Mouse (Mus musculus) erythroid progenitor cell, adult 5-6 weeks (primary cell): ENCODE data around the gene Nalcn. TPM values are rescaled to one million over a fixed set of nuclear protein-coding genes. Genes with fewer than 3 reads are reported as not detected.

ENCODE experiments used
- ATAC-seq: replicated peaks from 2 replicates; pipeline ENCODE4 v1.8.0; 2016; ENCODE audit warnings: moderate number of reproducible peaks, mild to moderate bottlenecking, moderate TSS enrichment, inconsistent platforms; ENCODE audit not compliant: poor library complexity, low FRiP score, severe bottlenecking
- total RNA-seq, 2 experiments: library from RNA; stranded (forward) in 1 of 2; stranded (reverse) in 1 of 2; fragments of 150-400 nt in 1 of 2; fragments of 186-747, 209-891 nt in 1 of 2; gene quantifications; 2 replicates each; pipeline versions ENCODE4 v1.2.3 to v1.2.4; 2015 to 2017; ENCODE audit warnings: low replicate concordance in 2 of 2

The Nalcn gene
- total RNA-seq, 2 experiments from 2014 or later: 0.15 TPM; not detected in 1

DNA sequence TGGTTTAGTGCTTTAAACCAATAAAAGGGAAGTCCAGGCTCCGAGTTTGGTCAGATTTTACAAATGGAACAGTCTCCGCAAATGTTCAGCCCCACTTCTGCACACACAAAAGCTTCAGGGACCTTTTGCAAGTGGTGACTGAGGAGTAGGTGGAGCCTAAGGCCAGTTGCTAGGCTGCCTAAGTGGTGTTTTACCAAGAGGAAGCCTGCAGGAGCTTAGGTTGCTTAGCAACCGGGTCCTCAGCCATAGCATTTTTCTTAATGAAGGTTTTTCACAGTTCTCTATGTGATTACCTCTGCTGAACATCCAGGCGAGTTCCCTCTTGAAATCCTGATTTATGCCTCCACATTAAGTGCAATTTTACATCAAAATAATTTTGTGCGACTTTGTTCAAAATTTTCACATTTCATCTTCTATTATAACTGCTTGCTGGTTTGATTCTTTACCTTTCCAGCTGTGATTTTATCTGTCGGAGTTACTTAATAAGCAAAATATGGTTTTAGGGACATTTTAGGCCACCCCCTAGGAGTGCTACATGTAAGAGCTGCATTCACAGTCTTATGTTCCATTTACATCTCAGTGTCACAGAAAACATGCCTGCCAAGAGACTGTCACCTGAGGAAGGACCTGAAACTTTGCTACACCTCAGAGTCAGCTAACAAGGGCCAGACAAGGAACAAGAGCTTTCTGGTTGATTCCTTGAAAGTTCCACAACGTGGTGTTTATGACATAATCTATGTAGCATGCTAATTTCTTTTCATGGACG is 113.4 kb downstream of the Nalcn start:
- no peak for ATAC-seq

DNA sequence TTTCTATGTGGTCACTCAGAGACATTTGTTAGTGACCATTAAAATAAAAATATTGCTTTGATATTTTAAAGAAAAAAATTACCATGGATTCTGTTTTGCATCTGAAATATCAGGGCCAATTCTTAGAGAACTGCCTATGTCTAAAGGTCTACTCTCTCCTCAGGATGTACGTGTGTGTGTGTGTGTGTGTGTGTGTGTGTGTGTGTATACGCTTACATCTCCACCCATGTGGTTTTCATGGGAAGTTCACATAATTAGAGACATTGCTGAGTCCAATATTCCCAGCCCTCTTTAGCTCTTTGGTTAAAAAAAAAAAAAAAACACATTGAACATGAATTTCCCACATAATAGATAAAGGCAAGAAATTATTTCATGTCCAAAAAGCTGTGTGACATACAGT is 114.0 kb downstream of the Nalcn start:
- ATAC-seq: no peak

DNA sequence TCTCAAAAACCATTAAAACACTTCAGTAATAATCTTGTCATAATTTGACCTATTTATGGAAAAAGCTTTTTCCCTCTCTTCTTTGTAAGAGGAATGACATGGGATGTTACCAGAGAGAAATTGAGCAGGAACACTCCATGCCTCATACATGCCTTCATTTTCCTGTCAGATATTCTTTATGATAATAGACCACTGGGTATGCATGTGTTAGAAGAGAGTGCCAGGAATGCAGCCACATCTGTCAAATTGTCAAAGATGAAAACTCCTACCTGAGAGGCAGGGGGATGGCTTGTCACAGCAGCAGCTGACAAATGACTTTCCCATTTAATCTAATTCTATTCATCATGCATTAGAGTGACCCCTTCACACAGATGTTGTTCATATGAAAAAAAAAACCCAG is 131.4 kb downstream of the Nalcn start:
- no peak for ATAC-seq

DNA sequence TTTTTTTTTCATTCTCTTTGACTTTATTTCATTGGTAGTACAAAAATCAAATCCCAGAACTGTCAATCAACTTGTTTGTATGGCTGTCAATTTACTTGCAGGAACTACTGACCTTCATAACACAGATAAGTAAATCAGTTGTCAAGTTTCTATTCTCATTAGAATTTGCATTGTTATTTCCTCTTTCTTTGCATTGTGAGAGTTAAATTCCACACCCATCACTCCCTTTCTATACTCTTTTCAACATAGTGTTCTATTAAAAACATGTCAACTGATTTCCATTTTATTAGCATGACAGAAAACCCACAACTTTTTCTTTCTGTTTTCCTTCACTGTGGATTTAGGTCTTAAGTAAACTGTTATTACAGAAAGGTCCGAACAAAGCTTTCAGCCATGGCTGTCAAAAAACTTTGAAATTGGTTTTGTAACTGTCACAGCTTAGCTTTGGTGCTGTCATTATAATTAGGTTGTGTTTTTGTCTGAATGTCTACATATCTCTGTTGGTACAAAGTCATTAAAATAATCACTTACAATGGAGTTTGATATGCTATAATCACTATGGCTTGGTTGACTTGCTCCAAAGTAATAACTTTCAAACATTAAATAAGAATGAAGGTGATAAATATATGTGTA is 138.3 kb downstream of the Nalcn start:
- ATAC-seq: no peak

GRCm38 (mm10) chr14:123462026-123462425 is 164.9 kb downstream of the Nalcn start:
- ATAC-seq: no peak

GRCm38 (mm10) chr14:123446031-123446430 is 180.9 kb downstream of the Nalcn start:
- no peak for ATAC-seq

DNA sequence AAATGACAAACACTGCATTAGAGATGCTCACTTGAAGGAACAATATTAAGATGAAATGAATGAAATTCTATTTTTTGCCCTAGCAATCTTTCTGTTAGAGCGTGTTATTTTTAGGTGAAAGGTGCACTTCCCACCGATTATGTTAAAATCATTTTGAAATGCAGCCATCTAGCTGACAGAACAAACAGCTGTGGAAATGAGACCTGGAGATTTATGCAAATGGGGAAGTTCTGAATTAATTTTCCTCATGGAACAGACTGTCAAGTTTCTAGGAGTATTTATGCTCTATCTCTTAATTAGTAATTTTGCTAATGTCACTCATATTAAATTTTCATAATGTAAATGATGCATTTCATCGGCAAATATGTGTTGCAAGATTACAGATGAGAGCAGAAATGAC is 191.4 kb downstream of the Nalcn start:
- ATAC-seq: no peak

GRCm38 (mm10) chr14:123376167-123376855 is 250.6 kb downstream of the Nalcn start:
- ATAC-seq: no peak

GRCm38 (mm10) chr14:123371522-123371921 is 255.4 kb downstream of the Nalcn start:
- ATAC-seq: no peak

- ATAC-seq: no peak
Measured at GRCm38 (mm10) chr14:123359691-123360090, 267.3 kb downstream of the Nalcn start.

DNA sequence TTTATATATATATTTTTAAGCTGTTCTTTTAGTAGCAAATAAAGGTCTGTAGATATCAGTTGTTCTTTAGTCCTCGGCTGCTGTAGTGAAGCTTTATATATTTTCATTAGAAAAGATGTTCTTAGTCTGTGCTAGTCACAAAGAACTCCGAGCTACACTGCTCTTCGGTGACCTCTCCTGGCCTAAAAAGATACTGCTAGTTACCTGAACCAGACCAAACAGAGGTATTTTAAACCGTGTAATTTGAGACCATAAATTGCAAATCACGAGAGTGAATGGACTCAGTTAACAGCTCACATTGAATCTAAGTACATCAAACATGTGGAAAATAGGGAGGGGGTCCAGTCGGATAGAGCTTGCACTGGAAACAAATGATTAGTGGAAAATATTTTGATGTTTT is 274.0 kb downstream of the Nalcn start:
- no peak for ATAC-seq

- no peak for ATAC-seq
Measured at GRCm38 (mm10) chr14:123331841-123332240, 295.1 kb downstream of the Nalcn start.

DNA sequence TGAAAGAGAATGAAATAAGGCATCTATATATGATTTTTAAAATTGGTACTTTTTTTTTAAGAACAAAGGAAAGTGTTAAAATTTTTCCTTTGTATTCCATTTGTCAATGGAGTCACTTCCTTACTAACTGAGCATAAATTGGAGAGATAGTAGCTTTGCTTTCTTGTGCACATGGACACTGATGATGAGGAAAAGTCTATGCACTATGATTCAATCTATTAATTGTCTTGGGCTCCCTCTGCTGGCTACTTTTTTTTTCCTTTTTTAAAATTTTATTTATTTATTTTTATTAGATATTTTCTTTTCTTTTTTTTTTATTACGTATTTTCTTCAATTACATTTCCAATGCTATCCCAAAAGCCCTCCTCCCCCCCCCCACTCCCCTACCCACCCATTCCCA is 312.6 kb downstream of the Nalcn start:
- no peak for ATAC-seq

DNA sequence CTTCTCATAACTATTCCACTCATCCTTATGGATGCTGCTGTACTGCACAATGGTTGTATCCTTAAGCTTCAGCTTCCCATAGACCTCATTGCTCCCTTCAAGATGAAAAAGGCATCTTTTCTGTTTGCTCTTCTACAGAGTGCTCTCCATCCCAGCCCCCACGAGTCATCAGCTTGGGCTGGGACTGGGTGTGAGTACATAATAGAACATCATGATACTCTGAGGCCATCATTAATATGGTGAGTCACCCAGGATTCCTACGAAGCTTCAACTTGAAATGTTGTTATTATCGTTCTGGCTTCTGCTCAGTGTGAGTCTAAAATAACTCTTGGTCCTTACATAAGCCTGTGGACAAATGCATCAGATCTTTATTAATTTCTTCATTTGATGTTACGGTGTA is 314.6 kb downstream of the Nalcn start:
- no peak for ATAC-seq

GRCm38 (mm10) chr14:123296068-123296467 is 330.9 kb downstream of the Nalcn start:
- ATAC-seq: no peak

GRCm38 (mm10) chr14:123291118-123292007 is 335.6 kb downstream of the Nalcn start:
- ATAC-seq: no peak

GRCm38 (mm10) chr14:123282165-123282564 is 344.8 kb downstream of the Nalcn start:
- no peak for ATAC-seq

GRCm38 (mm10) chr14:123272121-123272520 is 354.8 kb downstream of the Nalcn start:
- ATAC-seq: no peak

DNA sequence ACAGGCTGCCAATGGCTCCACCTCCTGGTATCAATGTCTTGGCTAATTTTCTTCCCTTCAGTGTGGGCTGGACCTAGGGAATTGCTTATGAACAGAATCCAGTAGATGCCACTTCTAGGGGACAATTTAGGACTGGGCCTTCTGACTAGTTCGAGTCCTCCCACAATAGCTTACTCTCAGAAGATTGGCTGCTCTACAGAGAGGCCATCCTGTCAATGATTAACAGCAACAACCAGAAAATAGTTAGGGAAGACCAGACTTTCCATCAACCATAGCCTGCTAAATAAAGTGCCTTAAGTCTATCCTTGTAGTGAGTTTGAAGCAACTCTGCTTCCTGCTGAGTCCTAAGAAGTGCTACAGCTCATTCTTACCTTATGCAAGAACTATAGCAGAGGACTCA is 386.2 kb downstream of the Nalcn start:
- no peak for ATAC-seq

- ATAC-seq: no peak
Measured at GRCm38 (mm10) chr14:123239945-123240344, 387.0 kb downstream of the Nalcn start.
